Mouse (Mus musculus) embryonic fibroblast, embryonic 13.5 days (primary cell): ENCODE measurements around the gene Mitd1.

ENCODE experiments used
- CTCF ChIP-seq: IDR thresholded peaks from 2 replicates; pipeline ENCODE4 v1.5.1; 2011; ENCODE audit warnings: mild to moderate bottlenecking, control low read depth, low read length, moderate library complexity, borderline replicate concordance; ENCODE audit not compliant: insufficient read depth
- POLR2A ChIP-seq: IDR thresholded peaks from 2 replicates; pipeline ENCODE4 v1.6.1; 2011; ENCODE audit warnings: low read depth, mild to moderate bottlenecking, control low read depth, low read length, moderate library complexity

DNA sequence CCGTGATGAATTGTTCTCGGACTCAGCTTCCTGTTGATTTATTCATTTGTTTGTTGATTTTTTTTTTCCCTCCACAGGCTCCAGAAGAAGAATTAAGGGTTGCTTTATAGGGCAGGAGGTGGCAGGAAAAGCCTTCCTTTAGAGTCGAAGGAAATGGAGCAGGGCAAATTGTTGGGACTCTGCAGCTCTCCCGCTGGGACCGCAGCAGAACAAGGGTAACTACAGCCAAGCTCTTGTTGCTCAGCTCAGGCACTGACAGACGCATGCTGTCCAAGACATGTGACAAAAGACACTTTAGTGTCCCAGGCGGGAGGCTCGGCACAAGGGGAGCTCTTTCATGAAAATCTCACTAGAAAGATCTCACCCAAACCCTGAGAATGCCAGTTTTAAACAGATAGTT lies 32.3 kb upstream of the Mitd1 start:
- no peak for TF ChIP-seq CTCF
- TF ChIP-seq POLR2A: no peak
